Mouse (Mus musculus): ENCODE data around the gene Sfxn5. TPM values are rescaled to one million over a fixed set of nuclear protein-coding genes. Genes with fewer than 3 reads are reported as not detected.

Gene Sfxn5
- polyA plus RNA-seq, 1 experiment from 2014 or later: 1.9 TPM

GRCm38 (mm10) chr6:85363231-85363905 lies 30.1 kb upstream of the Sfxn5 start:
- no peak overlapping the region for H3K9ac ChIP-seq
- no peak overlapping the region for H3K4me2 ChIP-seq
- DNase-seq (no peak), ATAC-seq (ENCODE audit: low read depth) (no peak)
- no peaks in the 10 kb centered on the region for H3K36me3 ChIP-seq
- H3K27me3 ChIP-seq: 0 out of 2 replicates have a peak, but pooled peaks cover 4% of the 10 kb centered on the region
- H3K27ac ChIP-seq: no peak overlapping the region
- WGBS (ENCODE audit: insufficient replicate concordance): 75% methylated on average over 5 of the region's 5 CpGs
- peaks cover 18% of the 10 kb centered on the region; the same call in 1 of the 2 replicates for H3K4me1 ChIP-seq (replicated peaks)
- no peaks in the 10 kb centered on the region for H3K9me3 ChIP-seq (replicated peaks)
- H3K4me3 ChIP-seq (replicated peaks): no peak overlapping the region

- Histone ChIP-seq H3K27me3 (0 out of 2 replicates have a peak, but pooled peaks cover 4% of the 10 kb centered on the region), H3K27ac (no peak overlapping the region), H3K9ac (no peak overlapping the region), H3K4me3 (replicated peaks) (no peak overlapping the region), H3K4me2 (no peak overlapping the region), H3K36me3 (no peaks in the 10 kb centered on the region), H3K9me3 (replicated peaks) (no peaks in the 10 kb centered on the region), H3K4me1 (replicated peaks) (peaks cover 15% of the 10 kb centered on the region; the same call in 1 of the 2 replicates)
- ATAC-seq (ENCODE audit: low read depth) (no peak), DNase-seq (no peak)
- WGBS (ENCODE audit: insufficient replicate concordance): 65% methylated on average over 5 of the region's 5 CpGs
These were observed 29.4 kb upstream of the Sfxn5 start for GRCm38 (mm10) chr6:85362610-85363009.

GRCm38 (mm10) chr6:85360311-85360710 lies 27.1 kb upstream of the Sfxn5 start:
- no peak for DNase-seq
- Histone ChIP-seq H3K9me3 (replicated peaks) (no peaks in the 10 kb centered on the region), H3K4me1 (replicated peaks) (no peaks in the 10 kb centered on the region), H3K27ac (no peak overlapping the region), H3K4me3 (replicated peaks) (no peak overlapping the region), H3K36me3 (no peaks in the 10 kb centered on the region), H3K9ac (no peak overlapping the region), H3K4me2 (no peak overlapping the region), H3K27me3 (0 out of 2 replicates have a peak, but pooled peaks cover 4% of the 10 kb centered on the region)
- no peak for ATAC-seq (ENCODE audit: low read depth)
- 61% methylated on average over 5 of the region's 5 CpGs for WGBS (ENCODE audit: insufficient replicate concordance)

- no peaks in the 10 kb centered on the region for H3K4me1 ChIP-seq (replicated peaks)
- 56% methylated on average over 1 of the region's 1 CpGs for WGBS (ENCODE audit: insufficient replicate concordance)
- no peak overlapping the region for H3K27ac ChIP-seq
- H3K9ac ChIP-seq: no peak overlapping the region
- H3K4me3 ChIP-seq (replicated peaks): no peak overlapping the region
- H3K27me3 ChIP-seq: no peaks in the 10 kb centered on the region
- no peaks in the 10 kb centered on the region for H3K9me3 ChIP-seq (replicated peaks)
- no peak overlapping the region for H3K4me2 ChIP-seq
- no peaks in the 10 kb centered on the region for H3K36me3 ChIP-seq
- no peak for ATAC-seq (ENCODE audit: low read depth)
- DNase-seq: no peak
These were observed 25.7 kb upstream of the Sfxn5 start for GRCm38 (mm10) chr6:85358877-85359276.

GRCm38 (mm10) chr6:85356682-85357465 lies 23.7 kb upstream of the Sfxn5 start:
- no peaks in the 10 kb centered on the region for H3K27me3 ChIP-seq
- no peak overlapping the region for H3K4me2 ChIP-seq
- no peak overlapping the region for H3K27ac ChIP-seq
- H3K9ac ChIP-seq: no peak overlapping the region
- H3K4me1 ChIP-seq (replicated peaks): no peaks in the 10 kb centered on the region
- WGBS (ENCODE audit: insufficient replicate concordance): 30% methylated on average over 4 of the region's 4 CpGs
- DNase-seq (no peak), ATAC-seq (ENCODE audit: low read depth) (no peak)
- H3K36me3 ChIP-seq: no peaks in the 10 kb centered on the region
- no peaks in the 10 kb centered on the region for H3K9me3 ChIP-seq (replicated peaks)
- no peak overlapping the region for H3K4me3 ChIP-seq (replicated peaks)

GRCm38 (mm10) chr6:85355753-85356152 lies 22.5 kb upstream of the Sfxn5 start:
- ATAC-seq (ENCODE audit: low read depth) (no peak), DNase-seq (no peak)
- no peaks in the 10 kb centered on the region for H3K27me3 ChIP-seq
- H3K9me3 ChIP-seq (replicated peaks): no peaks in the 10 kb centered on the region
- H3K4me3 ChIP-seq (replicated peaks): no peak overlapping the region
- H3K4me2 ChIP-seq: no peak overlapping the region
- H3K27ac ChIP-seq: no peak overlapping the region
- H3K36me3 ChIP-seq: no peaks in the 10 kb centered on the region
- 82% methylated on average over 2 of the region's 2 CpGs for WGBS (ENCODE audit: insufficient replicate concordance)
- no peak overlapping the region for H3K9ac ChIP-seq
- no peaks in the 10 kb centered on the region for H3K4me1 ChIP-seq (replicated peaks)

- Histone ChIP-seq H3K27me3 (no peaks in the 10 kb centered on the region), H3K36me3 (no peaks in the 10 kb centered on the region), H3K4me1 (replicated peaks) (no peaks in the 10 kb centered on the region), H3K4me2 (no peak overlapping the region), H3K9ac (no peak overlapping the region), H3K27ac (no peak overlapping the region), H3K4me3 (replicated peaks) (no peak overlapping the region), H3K9me3 (replicated peaks) (no peaks in the 10 kb centered on the region)
- WGBS (ENCODE audit: insufficient replicate concordance): 67% methylated on average over 6 of the region's 6 CpGs
- ATAC-seq (ENCODE audit: low read depth): no peak
- no peak for DNase-seq
These were observed 21.5 kb upstream of the Sfxn5 start for GRCm38 (mm10) chr6:85354709-85355108.

GRCm38 (mm10) chr6:85353706-85354105 lies 20.5 kb upstream of the Sfxn5 start:
- H3K27me3 ChIP-seq: no peaks in the 10 kb centered on the region
- no peak for DNase-seq
- H3K27ac ChIP-seq: no peak overlapping the region
- H3K9me3 ChIP-seq (replicated peaks): no peaks in the 10 kb centered on the region
- no peak for ATAC-seq (ENCODE audit: low read depth)
- 54% methylated on average over 3 of the region's 3 CpGs for WGBS (ENCODE audit: insufficient replicate concordance)
- no peaks in the 10 kb centered on the region for H3K36me3 ChIP-seq
- H3K4me1 ChIP-seq (replicated peaks): no peaks in the 10 kb centered on the region
- H3K9ac ChIP-seq: no peak overlapping the region
- H3K4me2 ChIP-seq: no peak overlapping the region
- H3K4me3 ChIP-seq (replicated peaks): no peak overlapping the region

DNA sequence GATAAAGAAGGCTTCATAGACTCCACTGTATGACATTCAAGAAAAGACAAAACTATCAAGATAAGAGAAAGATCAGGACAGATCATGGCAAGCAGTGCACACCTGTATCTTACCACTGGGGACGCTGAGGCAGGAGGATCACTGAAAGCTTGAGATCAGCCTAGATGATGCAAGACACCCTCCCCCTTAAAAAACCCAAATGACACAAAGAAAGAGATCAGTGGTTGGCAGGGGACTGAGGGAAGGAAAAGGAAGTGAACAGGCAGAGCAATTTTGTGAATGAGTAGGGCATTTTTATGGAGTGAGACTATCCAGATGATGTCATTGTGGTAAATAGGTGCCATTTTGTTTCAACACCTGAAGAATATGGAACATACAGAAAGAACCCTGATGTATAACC lies 16.9 kb upstream of the Sfxn5 start:
- Histone ChIP-seq H3K27ac (no peak overlapping the region), H3K4me3 (replicated peaks) (no peak overlapping the region), H3K9ac (no peak overlapping the region), H3K4me2 (no peak overlapping the region), H3K27me3 (no peaks in the 10 kb centered on the region; the same call in 1 of the 2 replicates), H3K4me1 (replicated peaks) (no peaks in the 10 kb centered on the region), H3K36me3 (no peaks in the 10 kb centered on the region), H3K9me3 (replicated peaks) (no peaks in the 10 kb centered on the region)
- WGBS (ENCODE audit: insufficient replicate concordance): 58% methylated on average over 1 of the region's 1 CpGs
- ATAC-seq (ENCODE audit: low read depth) (no peak), DNase-seq (no peak)

- no peak overlapping the region for H3K9ac ChIP-seq
- 71% methylated on average over 7 of the region's 7 CpGs for WGBS (ENCODE audit: insufficient replicate concordance)
- H3K27me3 ChIP-seq: no peaks in the 10 kb centered on the region; the same call in 1 of the 2 replicates
- H3K4me3 ChIP-seq (replicated peaks): no peak overlapping the region
- DNase-seq (no peak), ATAC-seq (ENCODE audit: low read depth) (no peak)
- no peaks in the 10 kb centered on the region for H3K36me3 ChIP-seq
- H3K4me2 ChIP-seq: no peak overlapping the region
- no peaks in the 10 kb centered on the region for H3K9me3 ChIP-seq (replicated peaks)
- no peaks in the 10 kb centered on the region for H3K4me1 ChIP-seq (replicated peaks)
- H3K27ac ChIP-seq: no peak overlapping the region
These were observed 16.0 kb upstream of the Sfxn5 start for GRCm38 (mm10) chr6:85349246-85349645.

DNA sequence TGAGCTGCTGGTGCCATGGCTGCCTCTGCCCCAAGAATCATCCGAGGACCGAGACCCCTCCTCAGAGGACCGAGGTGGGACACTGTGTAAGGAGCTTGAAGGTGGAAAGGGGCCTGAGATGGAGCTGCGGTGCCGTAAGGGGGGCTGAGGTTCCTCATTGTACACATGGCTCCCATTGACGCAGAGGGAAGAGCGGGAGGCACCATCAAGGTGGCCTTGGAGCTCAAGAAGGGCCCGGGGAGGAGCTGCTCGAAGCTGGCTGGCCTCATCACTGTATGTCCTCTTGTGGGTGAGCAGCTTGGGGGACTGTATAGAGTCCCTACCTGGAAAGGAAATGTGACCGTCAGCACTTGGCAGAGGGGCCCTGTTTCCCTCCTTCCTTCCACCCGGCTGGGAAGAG lies 14.9 kb upstream of the Sfxn5 start:
- ATAC-seq (ENCODE audit: low read depth) (no peak), DNase-seq (no peak)
- Histone ChIP-seq H3K4me1 (replicated peaks) (no peaks in the 10 kb centered on the region), H3K27me3 (peaks cover 4% of the 10 kb centered on the region; the same call in 1 of the 2 replicates), H3K4me2 (no peak overlapping the region), H3K9me3 (replicated peaks) (no peaks in the 10 kb centered on the region), H3K27ac (no peak overlapping the region), H3K9ac (no peak overlapping the region), H3K36me3 (no peaks in the 10 kb centered on the region), H3K4me3 (replicated peaks) (no peak overlapping the region)
- 76% methylated on average over 11 of the region's 11 CpGs for WGBS (ENCODE audit: insufficient replicate concordance)
